Mouse (Mus musculus): ENCODE results near the gene Prickle2.

Gene Prickle2

DNA sequence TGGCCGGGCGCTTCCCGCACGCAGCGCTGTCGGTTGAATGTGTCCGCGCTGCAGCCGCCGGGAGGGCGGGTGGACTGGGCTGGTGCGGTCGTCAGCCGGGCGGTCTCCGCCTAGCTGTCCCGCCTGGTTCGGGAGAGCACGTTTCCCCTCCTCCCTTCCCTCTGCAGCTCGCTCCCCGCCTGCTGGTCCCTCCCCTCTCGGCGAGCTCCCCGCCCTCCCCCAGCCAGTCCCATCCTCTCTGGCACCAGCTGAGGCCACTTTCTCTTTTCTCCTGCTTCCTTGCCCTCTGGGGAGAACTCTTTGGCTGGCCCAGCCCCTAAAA is at the start of gene Prickle2:
Gene Prickle2 (minus strand): TSS at position 11 of the 322 bp plus-strand sequence.
- DNase-seq, result peak; percentile 22 to 26

DNA sequence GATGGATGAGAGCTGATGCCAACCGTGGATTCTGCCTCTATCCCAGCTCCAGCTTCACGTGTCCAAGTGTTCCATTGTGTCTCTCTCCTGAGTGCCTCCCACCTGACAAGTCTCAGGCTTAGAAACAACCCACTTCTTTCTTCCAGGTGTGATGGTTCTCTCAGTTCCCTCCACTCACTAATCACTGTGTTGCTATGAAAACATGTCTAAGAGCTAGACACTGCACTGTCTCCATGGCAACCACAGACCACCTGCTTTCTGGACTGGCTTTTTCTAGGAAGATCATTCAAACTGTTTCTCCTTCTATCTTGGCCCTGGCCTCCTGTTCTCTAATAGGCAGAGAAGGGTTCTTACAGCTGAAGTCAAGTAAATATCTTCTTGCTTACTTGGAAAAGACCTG is 46.8 kb upstream of the Prickle2 start:
- DNase-seq, result no peak

DNA sequence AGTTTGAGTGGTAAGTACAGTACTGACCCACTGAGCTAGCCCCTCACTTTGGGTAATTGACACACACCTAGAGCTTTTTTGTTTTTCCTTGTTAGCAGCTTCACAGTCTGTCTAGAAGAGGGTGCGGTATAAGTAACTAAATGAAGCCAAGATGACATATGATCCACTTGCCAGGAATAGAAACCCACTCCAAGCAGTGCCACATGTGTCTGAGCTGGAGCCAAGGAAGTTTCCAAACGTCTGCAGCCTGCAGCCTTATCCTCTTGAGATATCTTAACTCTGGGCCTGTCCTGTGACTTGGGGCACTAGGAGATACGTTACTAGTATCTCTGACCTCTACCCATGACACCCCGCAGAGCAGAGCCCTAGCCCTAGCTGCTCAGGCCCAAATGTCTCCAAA is 43.5 kb upstream of the Prickle2 start:
- no peak for DNase-seq

DNA sequence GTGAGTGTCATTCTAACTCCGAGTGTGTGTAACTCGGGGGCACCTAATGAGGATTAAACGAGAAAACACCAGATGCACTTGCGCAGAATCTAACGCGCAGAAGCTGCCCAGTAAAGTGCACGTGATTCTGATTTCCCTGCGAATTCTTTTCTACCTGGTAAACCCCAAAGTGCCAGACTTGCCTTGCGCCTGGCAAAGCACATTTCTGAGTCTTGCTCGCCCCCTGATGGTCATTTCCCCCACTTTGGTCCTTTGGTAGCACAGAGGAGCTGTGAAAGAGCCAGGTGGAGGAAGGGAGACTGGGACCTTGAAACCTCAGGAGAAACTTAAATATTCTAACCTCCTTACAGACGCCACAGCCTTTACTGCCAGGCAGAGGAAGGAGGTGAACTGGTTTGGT is 37.6 kb upstream of the Prickle2 start:
- peak; percentile 39 to 44 for DNase-seq

DNA sequence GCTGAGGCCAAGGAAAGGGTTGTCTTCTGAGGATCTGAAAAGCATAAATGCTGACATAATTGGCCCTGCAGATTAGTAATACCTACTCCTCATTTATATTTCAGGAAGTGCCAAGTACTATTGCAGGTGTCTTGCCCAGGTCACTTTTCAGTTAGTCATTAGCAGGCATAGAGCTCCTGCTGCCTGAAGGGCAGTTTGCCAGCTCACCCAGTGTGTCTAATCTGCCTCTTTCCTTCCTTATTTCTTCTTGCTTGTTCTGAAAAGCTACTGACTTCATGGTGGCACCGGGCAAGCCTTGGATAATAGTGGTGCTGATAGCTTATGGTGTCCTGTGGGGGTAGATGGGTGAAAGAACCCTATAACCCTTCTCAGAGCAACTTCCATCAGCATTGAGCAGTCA is 31.2 kb upstream of the Prickle2 start:
- peak in 1 of 2 experiments; percentile 5 for DNase-seq

DNA sequence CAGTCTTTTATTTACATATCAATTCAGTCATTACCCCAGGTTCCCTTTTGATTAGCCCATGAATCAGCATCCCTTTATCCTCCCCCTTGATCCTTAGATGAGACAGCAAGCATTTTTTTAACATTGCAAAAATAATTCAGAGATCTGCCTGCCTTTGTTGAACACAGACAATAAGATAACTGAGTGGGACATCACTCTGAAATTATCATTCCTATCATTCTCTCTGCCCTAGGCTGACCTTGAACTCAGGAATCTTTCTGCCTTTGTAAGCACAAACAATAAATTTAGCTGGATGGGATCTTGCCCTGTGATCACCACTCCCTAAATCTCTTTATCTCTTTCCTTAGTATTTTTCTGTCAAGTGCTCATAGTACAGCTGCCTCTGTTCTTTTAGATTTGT is 27.7 kb upstream of the Prickle2 start:
- no peak for DNase-seq

DNA sequence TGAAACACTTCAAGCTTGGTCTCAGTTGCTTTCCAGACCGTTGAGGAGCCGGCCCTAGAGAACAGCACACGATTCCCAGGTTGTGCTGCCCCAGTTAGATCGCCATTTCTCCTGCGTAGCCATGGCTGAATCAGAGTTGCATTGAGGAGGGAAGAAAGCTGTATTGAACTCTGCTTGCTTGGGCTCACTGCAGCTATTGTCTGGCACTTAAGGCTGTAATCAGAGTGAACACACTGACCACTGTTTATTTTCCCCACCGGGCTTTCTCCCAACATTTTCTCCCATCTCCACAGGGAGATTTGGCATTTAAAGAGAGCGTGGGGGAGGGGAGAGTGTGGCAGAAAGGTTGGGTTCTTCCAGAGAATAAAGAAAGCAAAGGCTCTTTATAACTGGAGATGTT is 22.6 kb upstream of the Prickle2 start:
- no peak for DNase-seq

DNA sequence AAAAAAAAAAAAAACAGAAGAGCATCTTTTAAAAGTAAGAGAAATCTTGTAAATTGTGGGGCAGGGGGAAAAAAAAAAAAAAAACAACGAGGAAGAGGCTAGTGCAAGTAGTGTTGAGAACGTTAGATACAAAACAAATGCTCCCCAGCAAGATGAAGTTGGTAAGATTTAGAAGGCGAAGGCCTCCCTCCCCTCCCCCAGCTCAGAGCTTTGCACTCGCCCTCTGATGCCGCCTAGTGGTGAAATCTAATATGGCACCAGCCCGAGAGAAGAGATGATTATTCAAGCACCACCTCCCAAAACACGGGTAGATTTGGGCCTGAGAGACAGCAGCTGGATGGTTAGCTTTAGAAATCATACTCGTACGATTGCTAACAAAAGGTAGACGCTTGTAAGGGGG is 22.1 kb upstream of the Prickle2 start:
- peak; percentile 56 to 69 for DNase-seq

DNA sequence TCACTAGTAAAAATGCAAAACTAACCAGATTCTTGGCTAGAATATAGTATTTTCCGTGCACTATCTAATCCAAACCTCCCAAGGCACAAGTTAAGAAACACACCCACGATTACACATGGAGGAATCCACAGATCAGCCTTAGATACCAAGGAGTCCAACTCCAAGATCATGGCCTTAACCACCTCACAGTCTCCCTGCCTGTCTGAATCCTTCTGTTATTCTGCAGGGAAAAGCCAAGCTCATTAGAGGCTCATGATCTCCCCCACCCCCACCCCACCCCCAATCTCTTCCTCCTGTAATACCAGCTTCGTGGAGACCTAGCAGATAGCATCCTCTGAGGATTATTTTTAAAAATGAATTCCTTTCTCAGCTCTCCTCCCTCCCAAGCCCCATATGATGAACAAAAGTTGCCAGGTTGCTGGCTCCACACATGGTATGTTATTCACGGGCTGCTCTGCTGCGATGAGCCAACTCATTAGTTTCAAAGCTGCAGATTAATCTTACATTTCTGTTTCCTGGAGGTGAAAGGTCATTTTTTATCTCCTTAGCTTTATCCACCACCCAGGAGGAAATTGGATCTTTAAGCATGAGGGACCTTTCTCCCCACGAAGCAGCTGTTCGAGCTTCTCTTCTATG is 21.5 kb upstream of the Prickle2 start:
- no peak for DNase-seq

DNA sequence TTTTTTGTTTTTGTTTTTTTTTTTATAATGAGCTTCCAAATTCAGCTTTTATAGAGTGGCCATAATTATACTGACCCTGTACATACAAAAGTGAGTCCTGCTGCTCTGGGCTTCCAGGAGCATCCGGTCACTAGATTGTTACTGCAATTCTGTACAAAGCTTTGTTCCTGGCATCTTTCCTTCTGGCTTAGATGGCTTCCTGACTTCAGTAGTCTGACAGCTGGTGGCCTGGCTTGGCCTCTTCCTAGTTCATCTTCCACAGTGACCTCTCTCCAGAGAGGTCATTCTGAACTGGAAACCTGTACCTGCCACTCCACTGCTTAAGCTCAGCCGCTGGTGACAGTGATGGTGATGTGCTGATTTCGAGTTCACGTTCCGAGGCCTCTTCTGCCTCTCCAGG is 20.2 kb upstream of the Prickle2 start:
- no peak for DNase-seq

DNA sequence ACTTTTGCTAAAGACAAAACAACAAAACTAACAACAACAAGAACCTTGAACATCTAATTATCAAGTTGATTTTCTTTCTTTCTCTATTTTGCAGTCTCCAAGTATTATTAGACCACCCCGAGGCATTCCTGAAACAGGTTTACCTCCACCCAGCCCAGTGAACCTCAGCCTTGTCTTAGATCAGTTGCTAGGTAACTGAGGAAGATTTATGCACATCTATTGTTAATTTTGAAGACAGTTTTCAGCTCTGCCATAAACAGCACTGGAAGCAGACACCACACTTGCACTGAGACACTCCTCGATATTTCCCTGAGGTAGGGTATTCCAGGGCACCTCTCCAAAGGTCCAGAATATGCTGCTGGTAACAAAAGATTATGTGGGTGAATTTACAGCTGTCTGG is 18.4 kb upstream of the Prickle2 start:
- no peak for DNase-seq

DNA sequence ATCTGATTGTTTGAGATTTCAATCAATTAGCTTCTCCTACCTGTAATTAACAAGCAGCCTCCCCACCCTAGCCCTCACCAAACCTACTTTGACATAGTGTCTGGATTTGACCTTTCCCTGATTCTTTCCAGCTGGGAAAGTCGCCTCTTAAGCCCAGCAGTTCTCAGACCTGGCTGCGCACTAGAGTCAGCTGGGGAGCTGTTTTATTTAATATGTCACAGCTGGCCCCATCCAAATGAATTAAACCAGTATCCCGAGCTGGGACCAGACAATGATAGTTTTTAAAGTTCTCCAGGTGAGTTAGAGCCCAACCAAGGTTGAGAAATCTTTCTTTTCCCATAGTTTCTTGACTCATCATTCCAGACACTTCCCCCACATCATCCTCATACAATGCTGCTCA is 9.9 kb upstream of the Prickle2 start:
- no peak for DNase-seq

DNA sequence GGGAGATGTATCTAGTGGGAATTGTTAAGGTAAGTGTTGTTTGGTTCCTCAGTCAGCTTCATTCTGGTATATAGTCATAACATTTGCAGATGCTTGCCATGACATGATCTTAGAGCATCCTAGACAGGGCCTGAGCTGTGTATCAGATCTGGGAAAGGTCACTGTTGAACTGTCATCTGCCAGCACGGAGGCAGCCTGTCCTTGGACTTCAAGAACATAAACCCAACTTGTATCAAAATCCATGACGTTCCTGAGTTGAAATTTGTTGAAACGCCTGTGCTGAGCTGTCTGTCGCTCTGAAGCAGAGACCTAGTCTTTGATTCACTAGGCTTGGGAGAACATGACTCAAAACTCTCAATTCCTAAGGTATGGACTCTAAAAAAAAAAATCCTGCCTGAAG is 8.8 kb upstream of the Prickle2 start:
- DNase-seq, result no peak

DNA sequence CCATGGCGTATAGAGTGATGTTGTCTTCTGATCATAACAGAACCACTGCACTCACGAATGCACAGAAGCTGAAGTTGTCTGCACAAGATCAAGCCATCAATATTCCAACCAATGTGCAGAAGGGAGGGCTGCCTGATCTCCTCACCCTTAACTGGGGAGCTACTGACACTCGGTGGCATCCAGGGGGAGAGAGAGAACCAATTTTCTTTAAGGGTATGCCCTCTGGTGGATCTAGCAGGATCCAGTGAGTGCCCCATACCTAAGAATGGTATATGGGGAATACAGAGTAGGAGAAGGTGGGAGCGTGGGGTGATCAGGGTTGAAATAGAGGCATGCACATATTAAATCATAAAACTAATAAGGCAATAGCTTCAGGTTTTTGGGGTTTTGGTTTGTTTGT is 2.2 kb upstream of the Prickle2 start:
- DNase-seq, result no peak

DNA sequence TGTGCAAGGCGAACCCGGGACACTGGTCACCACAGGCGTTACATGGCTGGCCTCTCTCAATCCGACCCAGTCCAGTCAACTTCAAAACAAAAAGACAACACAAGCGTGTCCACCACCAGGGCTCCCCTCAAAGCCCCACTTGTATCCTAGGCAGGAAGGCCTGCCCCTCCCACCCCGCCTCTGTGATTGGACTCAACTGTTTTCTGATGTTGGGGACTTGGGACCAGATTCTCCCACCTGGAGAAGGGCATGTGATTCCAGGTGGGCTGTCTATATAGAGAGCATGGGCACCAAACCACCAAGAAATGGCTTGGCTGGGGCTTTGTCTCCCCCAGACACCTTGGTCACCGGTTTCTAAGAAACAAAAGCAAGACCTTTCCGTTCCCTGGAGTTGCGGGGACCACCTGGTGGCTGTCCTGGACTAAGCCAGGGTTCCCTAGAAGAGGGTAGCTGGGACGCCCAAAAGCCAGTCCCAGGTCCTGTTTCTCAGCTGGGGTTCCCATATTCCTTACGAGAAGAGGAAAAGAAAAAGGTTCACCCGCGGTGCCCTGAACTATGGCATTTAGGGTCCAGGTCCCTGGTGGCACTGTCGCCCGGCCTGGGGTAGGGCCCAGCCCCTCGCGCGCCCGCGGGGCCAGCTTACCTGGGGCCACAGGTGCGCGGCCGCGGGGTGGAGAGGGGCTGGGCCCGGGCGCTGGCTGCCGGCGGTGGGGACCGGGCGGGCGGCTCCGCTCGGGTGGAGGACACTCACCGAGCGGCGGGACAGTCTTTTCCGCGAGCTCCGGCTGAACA is 406 bp downstream of the Prickle2 start:
- no peak for DNase-seq

DNA sequence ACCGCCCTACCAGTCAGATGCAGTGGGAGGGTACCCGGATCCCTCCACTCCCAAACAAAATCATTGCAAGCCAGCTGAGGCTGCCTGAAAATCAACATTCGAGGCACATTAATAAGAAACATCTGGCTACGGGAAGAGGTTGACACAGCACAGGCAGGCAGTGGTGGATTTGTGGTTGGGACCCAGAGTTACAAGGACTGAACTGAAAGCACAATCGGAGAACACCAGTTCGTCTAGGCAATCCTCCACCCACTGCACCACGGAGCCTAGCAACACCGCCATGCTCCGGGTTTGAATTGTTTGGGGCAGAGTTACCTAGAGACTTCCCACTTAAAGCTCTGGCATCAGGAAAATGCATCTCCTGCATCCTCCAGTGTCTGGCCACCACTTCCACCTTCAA is 1.1 kb downstream of the Prickle2 start:
- DNase-seq, result no peak

DNA sequence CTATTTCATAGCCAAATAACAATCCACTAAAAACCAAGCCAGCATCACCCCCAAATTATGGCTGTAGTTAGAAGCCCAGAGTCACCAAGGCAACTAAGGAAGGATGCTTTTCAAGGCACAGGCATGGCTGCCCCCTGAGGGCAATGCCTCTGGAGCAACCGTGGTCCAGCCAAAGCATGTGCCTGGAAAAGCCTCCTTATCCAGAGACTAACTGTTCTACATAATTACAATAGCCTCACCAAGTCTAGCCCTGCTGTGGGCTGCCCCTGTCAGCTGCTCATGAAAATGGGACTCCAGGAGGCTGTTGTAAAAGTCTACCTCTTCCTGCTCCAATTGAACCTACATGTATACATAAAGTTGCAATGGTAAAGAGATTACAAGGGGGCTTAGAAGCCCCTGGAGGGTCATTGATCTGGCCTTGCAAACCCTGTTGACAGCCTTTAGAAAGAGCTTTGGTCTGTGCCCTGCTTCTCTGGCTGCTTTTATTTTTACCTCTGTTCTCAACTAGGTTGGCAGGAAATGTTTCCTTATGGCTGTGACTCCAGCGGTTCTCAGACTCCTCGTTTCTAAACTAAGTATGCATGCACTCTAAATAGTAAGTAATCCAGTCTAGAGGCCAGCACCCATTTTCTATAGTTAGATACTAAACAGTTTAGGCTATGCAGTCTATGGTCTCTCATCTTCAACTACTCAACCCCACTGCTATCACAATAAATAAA is 6.3 kb downstream of the Prickle2 start:
- DNase-seq, result no peak

DNA sequence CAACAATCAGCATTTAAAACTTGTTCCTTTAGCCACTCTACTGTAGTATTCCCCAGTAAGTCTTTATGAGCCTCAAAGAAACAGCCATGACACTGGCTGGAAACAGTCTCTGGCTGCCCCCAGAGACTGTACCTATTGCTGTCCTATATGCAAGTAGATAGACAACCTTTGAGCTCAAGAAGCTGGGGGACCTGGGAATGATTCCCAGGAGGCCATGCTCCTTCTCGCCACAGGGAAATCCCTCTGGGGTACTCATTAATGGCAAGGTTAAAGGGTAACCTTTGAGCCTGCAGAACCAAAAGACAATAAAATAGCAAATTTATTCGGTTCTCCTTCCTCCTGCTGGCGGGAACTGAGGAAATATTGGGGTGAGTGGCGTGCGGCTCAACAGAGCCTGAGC is 8.1 kb downstream of the Prickle2 start:
- no peak for DNase-seq

DNA sequence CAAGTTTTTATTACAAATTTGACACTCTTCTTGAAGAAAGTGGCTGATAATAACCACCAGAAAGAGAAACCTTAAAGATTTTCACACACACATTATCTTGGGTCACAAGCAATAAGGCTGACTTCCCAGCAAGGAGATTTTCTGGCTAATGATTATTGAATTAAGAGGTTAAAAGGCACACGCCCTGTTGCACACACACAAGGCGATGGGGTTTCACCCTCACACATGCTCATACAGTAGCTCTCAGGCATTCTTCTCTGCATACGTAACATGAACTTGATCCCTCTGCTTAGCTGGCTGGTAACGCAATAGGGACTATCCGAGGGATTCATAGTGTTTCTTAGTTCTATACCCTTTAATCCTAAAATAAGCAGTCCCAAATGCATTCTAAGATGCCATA is 18.6 kb downstream of the Prickle2 start:
- no peak for DNase-seq

DNA sequence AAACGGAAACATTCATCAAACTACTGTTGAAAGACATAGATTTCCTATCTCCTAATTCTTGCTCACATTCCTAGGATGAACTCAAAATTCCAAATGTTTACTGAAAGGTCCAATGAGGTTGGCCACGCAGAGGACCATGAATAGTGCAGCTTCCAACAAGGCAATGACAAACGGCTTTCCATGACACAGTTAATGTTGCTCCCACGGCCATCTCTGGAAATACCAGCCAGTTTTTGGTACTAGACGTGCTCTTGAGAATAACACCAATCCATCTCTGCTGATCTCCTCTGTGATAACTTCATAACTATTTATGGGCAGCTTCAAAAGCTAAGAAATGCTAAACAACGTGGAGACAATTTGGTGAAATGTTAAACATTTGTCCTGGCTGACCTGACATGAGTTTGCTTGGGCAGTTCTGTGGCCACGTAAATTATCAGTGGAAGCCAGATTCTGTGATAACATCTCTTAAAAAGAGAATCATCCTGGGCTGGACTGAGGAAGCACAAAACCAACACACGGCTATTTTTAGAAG is 31.5 kb downstream of the Prickle2 start:
- no peak for DNase-seq

DNA sequence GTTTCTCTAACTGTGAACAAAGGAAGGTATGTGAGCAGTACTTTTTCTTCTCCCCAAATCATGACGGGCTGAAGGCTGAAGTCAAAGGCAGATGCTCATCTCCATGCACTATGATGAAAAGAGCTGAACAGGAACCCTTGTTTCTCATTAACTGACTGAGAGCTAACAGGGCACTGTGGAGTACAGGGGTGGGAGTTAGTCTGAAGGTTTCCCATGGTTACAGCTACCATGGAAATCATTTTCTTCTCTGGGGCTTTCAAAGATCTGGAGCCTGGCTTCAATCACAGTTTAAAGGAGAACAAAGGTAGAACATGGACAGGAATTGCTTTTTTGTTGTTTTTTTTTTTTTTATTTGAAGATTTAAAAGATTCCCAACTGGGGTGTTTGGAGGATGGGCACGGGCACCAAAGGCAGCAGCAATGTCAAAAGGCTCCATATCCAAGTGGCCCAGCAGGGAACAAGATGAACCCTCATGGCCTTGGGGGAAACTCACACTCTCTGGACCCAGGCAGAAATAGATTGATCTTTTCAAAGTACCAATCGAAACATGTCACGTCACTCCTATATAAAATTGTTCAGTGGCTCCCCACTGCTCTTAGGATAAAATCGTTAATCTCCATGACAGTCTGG is 35.3 kb downstream of the Prickle2 start:
- no peak for DNase-seq

DNA sequence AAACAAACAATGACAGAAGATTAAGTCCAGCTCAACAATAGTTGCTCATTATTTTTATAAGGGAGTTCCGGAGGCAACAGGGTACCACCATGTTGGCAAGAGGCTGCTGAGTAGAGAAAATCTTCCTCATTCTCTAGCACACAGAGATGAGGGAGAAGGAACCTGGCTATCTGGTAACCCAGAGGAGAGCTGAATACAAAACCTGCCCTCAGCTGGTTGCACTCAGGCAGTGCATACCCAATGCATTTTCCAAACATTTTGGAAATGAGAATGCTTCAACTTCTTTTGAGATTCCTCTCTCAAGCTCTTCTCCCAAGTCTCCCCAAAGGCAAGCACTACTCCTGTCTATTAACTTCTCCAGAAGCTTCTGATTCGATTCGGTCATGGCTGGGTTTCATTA is 36.3 kb downstream of the Prickle2 start:
- no peak for DNase-seq

DNA sequence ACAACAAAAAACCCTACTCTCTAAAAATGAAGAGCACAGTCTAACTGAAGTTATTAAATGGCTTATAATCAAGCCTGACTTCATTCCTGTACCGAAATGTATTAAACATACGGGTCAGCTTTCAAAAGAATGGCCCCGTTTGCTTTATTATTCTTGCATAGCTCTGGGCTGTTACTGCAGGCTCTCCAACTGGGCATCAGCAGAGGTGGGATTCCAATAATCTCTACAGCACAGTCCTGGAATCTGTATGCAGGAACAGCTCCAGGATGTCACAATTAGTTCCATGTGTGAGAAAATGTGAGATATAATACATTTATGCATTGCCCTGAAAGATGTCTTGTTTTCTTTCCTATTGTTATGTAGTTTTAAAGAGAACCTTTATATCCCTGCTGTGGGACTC is 38.4 kb downstream of the Prickle2 start:
- DNase-seq, result no peak

Data from cerebellum, adult 18-20 months (tissue).